Comparison of ENCODE assay signal across 9 mouse cellular contexts in genomic region chr17:56989467-56990114, GRCm38 (mm10). TPM values are rescaled to one million over a fixed set of nuclear protein-coding genes. Genes with fewer than 3 reads are reported as not detected.
DNase-seq lines count a peak whose midpoint lies in the region; ATAC-seq and TF ChIP-seq lines count a peak whose summit lies in the region.
"Had no signal": no experiment of that assay in that cellular context is flagged by ENCODE, and none has a peak within 500 bp of the region (broad histone marks: within the 10 kb centered on the region; RNA-seq: fewer than 3 reads in every experiment).

No protein-coding gene starts in this region.

- peak; percentile 71 for TF ChIP-seq POLR2A in cortical plate, adult 2 months (IDR thresholded peaks at IDR 0.05; ENCODE audit: extremely low read depth, insufficient read depth, low read length)

- 2% methylated on average over 25 of the region's 25 CpGs for WGBS in heart, embryonic 16.5 days
- 1% methylated on average over 25 of the region's 25 CpGs for WGBS in macrophage (ENCODE audit: missing documents)

- H3K4me3 ChIP-seq in E14TG2a.4 (replicated peaks; ENCODE audit: low read length) (peak overlapping the region; percentile 98), macrophage (ENCODE audit: inconsistent target) (peak overlapping the region; percentile 91)
- H3K4me3 ChIP-seq in cortical plate, adult 2 months (ENCODE audit: insufficient read depth, low read length): peak overlapping the region; percentile 62
- H3K4me3 ChIP-seq in heart, embryonic 16.5 days (ENCODE audit: low read length): peak overlapping the region; percentile 90
- peak overlapping the region; percentile 83 for H3K4me3 ChIP-seq in left cerebral cortex, adult 2 months

- peak overlapping the region; percentile 74 for H3K9ac ChIP-seq in heart, embryonic 16.5 days (ENCODE audit: low read length)

- H3K79me2 ChIP-seq in macrophage (ENCODE audit: inconsistent target): peaks cover 17% of the 10 kb centered on the region

- peak overlapping the region; percentile 10; the same call in 1 of the 2 replicates for H3K27ac ChIP-seq in cortical plate, adult 2 months (ENCODE audit: insufficient read depth, low read length)
- peak overlapping the region; percentile 81 for H3K27ac ChIP-seq in heart, embryonic 16.5 days (ENCODE audit: low read length)
- H3K27ac ChIP-seq in left cerebral cortex, adult 2 months: peak overlapping the region; percentile 90
- peak overlapping the region; percentile 58 for H3K27ac ChIP-seq in macrophage

- H3K4me2 ChIP-seq in heart, embryonic 16.5 days (ENCODE audit: low read depth, low read length): peak overlapping the region; percentile 92

- intact Hi-C loops in left cerebral cortex, adult 2 months (cut with DNase I): loop anchor here (1.0 to 10.0 kb wide), 6 partner anchors 22 to 345 kb away; partner anchors contain the start of genes Gm17949, Gpr108, Gtf2f1 and Mllt1

- H3K36me3 ChIP-seq in E14TG2a.4 (ENCODE audit: insufficient read depth, low read length) (peaks cover 38% of the 10 kb centered on the region), macrophage (ENCODE audit: inconsistent target) (peaks cover 20% of the 10 kb centered on the region; the same call in 1 of the 2 replicates)
- peaks cover 19% of the 10 kb centered on the region for H3K36me3 ChIP-seq in heart, embryonic 16.5 days (ENCODE audit: control insufficient read depth, insufficient read depth)

- no peaks in the 10 kb centered on the region for H3K9me3 ChIP-seq in E14TG2a.4 (ENCODE audit: low read length)
- H3K9me3 ChIP-seq in heart, embryonic 16.5 days (replicated peaks; ENCODE audit: control insufficient read depth, low read length): no peaks in the 10 kb centered on the region

- peak; percentile 92 for ATAC-seq in heart, embryonic 16.5 days (replicated peaks; ENCODE audit: extremely low read depth, insufficient read depth, low FRiP score)

- peak; percentile 79 for DNase-seq in adrenal gland, postnatal 10 days
- no peak for DNase-seq in adrenal gland, adult 2 months
- DNase-seq in left cerebral cortex, adult 2 months (ENCODE audit: extremely low spot score in 1 of 2, low spot score in 2 of 2): peak in 1 of 2 experiments; percentile 79
- peak; percentile 70 for DNase-seq in right cerebral cortex, postnatal 4 days

- peaks cover 45% of the 10 kb centered on the region for H3K4me1 ChIP-seq in E14TG2a.4 (replicated peaks; ENCODE audit: low read depth, low read length)
- peaks cover 4% of the 10 kb centered on the region for H3K4me1 ChIP-seq in cortical plate, adult 2 months (ENCODE audit: control insufficient read depth, insufficient read depth, low read length)
- peaks cover 6% of the 10 kb centered on the region for H3K4me1 ChIP-seq in heart, embryonic 16.5 days (ENCODE audit: control insufficient read depth, insufficient read depth, low read length)

- H3K27me3 ChIP-seq in E14TG2a.4 (ENCODE audit: insufficient read depth, low read length): no peaks in the 10 kb centered on the region
- no peaks in the 10 kb centered on the region for H3K27me3 ChIP-seq in heart, embryonic 16.5 days (ENCODE audit: control insufficient read depth, insufficient read depth, low read length)

- TF ChIP-seq CTCF in E14TG2a.4 (conservative IDR thresholded peaks at IDR 0.05; ENCODE audit: low read length): no peak
- TF ChIP-seq CTCF in cortical plate, adult 2 months (IDR thresholded peaks at IDR 0.05; ENCODE audit: extremely low read depth, insufficient read depth, low read length): no peak
- no peak for TF ChIP-seq CTCF in left cerebral cortex, adult 2 months (IDR thresholded peaks at IDR 0.05)

RNA-seq across cellular contexts. Expression of gene Clpp, which starts 0.5 kb away (rescaled TPM):
- 10 to 100 TPM; 95.9 TPM for total RNA-seq in adrenal gland, postnatal 10 days (2021)
- 100 to 1,000 TPM; 118 to 140 TPM for total RNA-seq in adrenal gland, adult 2 months (2021)
- 378 and 412 TPM in 2 replicates for polyA plus RNA-seq in adrenal gland, adult 2 months (2012; rRNA removed)
- 139 and 146 TPM in 2 replicates for polyA plus RNA-seq in cortical plate, adult 2 months (2012; rRNA removed)
- 117 and 129 TPM in 2 replicates for polyA plus RNA-seq in heart, embryonic 16.5 days (2015; fragmentation: Nextera tagmentation; extraction: Ambion mirVana)
- total RNA-seq in left cerebral cortex, adult 2 months (2021): 10 to 100 TPM; 62.4 to 64.7 TPM
- total RNA-seq in macrophage (2018; cell fraction: chromatin; rRNA removed): 10 to 100 TPM in 8 of 26 experiments, 1 to 10 TPM in 18; 1.3 to 17.7 (median 7.0) TPM
- total RNA-seq in macrophage (2018; cell fraction: cytosol; rRNA removed): 10 to 100 TPM; 15.9 to 37.3 (median 25.7) TPM
- total RNA-seq in macrophage (2018; cell fraction: nucleus; rRNA removed): 10 to 100 TPM in 12 of 26 experiments, 1 to 10 TPM in 14; 3.8 to 24.7 (median 9.7) TPM
- 20.0 to 37.4 TPM (median 21.4 TPM) in 3 replicates for polyA plus RNA-seq in macrophage (2018)

RNA-seq across cellular contexts. Expression of gene Alkbh7, which starts 7.5 kb away (rescaled TPM):
- 10 to 100 TPM; 63.6 to 68.9 TPM for total RNA-seq in adrenal gland, postnatal 10 days (2021)
- 10 to 100 TPM; 58.3 to 81.0 TPM for total RNA-seq in adrenal gland, adult 2 months (2021)
- polyA plus RNA-seq in adrenal gland, adult 2 months (2012; rRNA removed): 182 and 186 TPM in 2 replicates
- 32.1 and 35.4 TPM in 2 replicates for polyA plus RNA-seq in cortical plate, adult 2 months (2012; rRNA removed)
- 56.4 and 59.6 TPM in 2 replicates for polyA plus RNA-seq in heart, embryonic 16.5 days (2015; fragmentation: Nextera tagmentation; extraction: Ambion mirVana)
- 10 to 100 TPM; 22.8 to 26.9 TPM for total RNA-seq in left cerebral cortex, adult 2 months (2021)
- 1 to 10 TPM in 20 of 26 experiments, under 1 TPM in 1, not detected in 5; 0.96 to 6.6 (median 3.0) TPM for total RNA-seq in macrophage (2018; cell fraction: chromatin; rRNA removed)
- 10 to 100 TPM; 10.8 to 19.7 (median 14.4) TPM for total RNA-seq in macrophage (2018; cell fraction: cytosol; rRNA removed)
- 10 to 100 TPM in 1 of 26 experiments, 1 to 10 TPM in 25; 1.4 to 12.8 (median 4.0) TPM for total RNA-seq in macrophage (2018; cell fraction: nucleus; rRNA removed)
- polyA plus RNA-seq in macrophage (2018): 3.6 to 20.7 TPM (median 11.8 TPM) in 3 replicates

RNA-seq across cellular contexts. Expression of gene Acer1, which starts 7.7 kb away (rescaled TPM):
- not detected for total RNA-seq in adrenal gland, postnatal 10 days (2021)
- under 1 TPM in 1 of 2 experiments, not detected in 1; 0.23 TPM for total RNA-seq in adrenal gland, adult 2 months (2021)
- 0.42 and 0.51 TPM in 2 replicates for polyA plus RNA-seq in adrenal gland, adult 2 months (2012; rRNA removed)
- polyA plus RNA-seq in cortical plate, adult 2 months (2012; rRNA removed): not detected in 2 replicates
- 0.05 TPM in 1 of 2 replicates, not detected in the other for polyA plus RNA-seq in heart, embryonic 16.5 days (2015; fragmentation: Nextera tagmentation; extraction: Ambion mirVana)
- not detected for total RNA-seq in left cerebral cortex, adult 2 months (2021)
- not detected for total RNA-seq in macrophage (2018; cell fraction: chromatin; rRNA removed)
- total RNA-seq in macrophage (2018; cell fraction: cytosol; rRNA removed): not detected
- not detected for total RNA-seq in macrophage (2018; cell fraction: nucleus; rRNA removed)
- polyA plus RNA-seq in macrophage (2018): not detected in 3 replicates
- total RNA-seq: layer of hippocampus, adult 18-20 months had no signal

RNA-seq across cellular contexts. Expression of gene Pspn, which starts 10.2 kb away (rescaled TPM):
- under 1 TPM; 0.87 to 0.97 TPM for total RNA-seq in adrenal gland, postnatal 10 days (2021)
- not detected for total RNA-seq in adrenal gland, adult 2 months (2021)
- polyA plus RNA-seq in adrenal gland, adult 2 months (2012; rRNA removed): 1.9 TPM in 2 replicates
- not detected in 2 replicates for polyA plus RNA-seq in cortical plate, adult 2 months (2012; rRNA removed)
- polyA plus RNA-seq in heart, embryonic 16.5 days (2015; fragmentation: Nextera tagmentation; extraction: Ambion mirVana): 0.34 TPM in 1 of 2 replicates, not detected in the other
- total RNA-seq in left cerebral cortex, adult 2 months (2021): not detected
- not detected for total RNA-seq in macrophage (2018; cell fraction: chromatin; rRNA removed)
- not detected for total RNA-seq in macrophage (2018; cell fraction: cytosol; rRNA removed)
- total RNA-seq in macrophage (2018; cell fraction: nucleus; rRNA removed): not detected
- polyA plus RNA-seq in macrophage (2018): not detected in 3 replicates
- total RNA-seq: layer of hippocampus, adult 18-20 months had no signal

RNA-seq across cellular contexts. Expression of gene Gtf2f1, which starts 21.5 kb away (rescaled TPM):
- total RNA-seq in adrenal gland, postnatal 10 days (2021): 10 to 100 TPM; 43.0 to 44.8 TPM
- 10 to 100 TPM; 55.8 to 57.3 TPM for total RNA-seq in adrenal gland, adult 2 months (2021)
- 23.8 and 28.5 TPM in 2 replicates for polyA plus RNA-seq in adrenal gland, adult 2 months (2012; rRNA removed)
- polyA plus RNA-seq in cortical plate, adult 2 months (2012; rRNA removed): 73.3 and 80.0 TPM in 2 replicates
- polyA plus RNA-seq in heart, embryonic 16.5 days (2015; fragmentation: Nextera tagmentation; extraction: Ambion mirVana): 44.1 and 45.6 TPM in 2 replicates
- 10 to 100 TPM; 61.0 to 61.2 TPM for total RNA-seq in left cerebral cortex, adult 2 months (2021)
- 100 to 1,000 TPM in 8 of 26 experiments, 10 to 100 TPM in 18; 60.9 to 228 (median 74.7) TPM for total RNA-seq in macrophage (2018; cell fraction: chromatin; rRNA removed)
- 10 to 100 TPM; 51.6 to 83.7 (median 61.4) TPM for total RNA-seq in macrophage (2018; cell fraction: cytosol; rRNA removed)
- total RNA-seq in macrophage (2018; cell fraction: nucleus; rRNA removed): 100 to 1,000 TPM in 2 of 26 experiments, 10 to 100 TPM in 24; 40.4 to 118 (median 50.7) TPM
- 63.3 to 154 TPM (median 75.9 TPM) in 3 replicates for polyA plus RNA-seq in macrophage (2018)

Comparison
In these comparisons a context has a peak if more than half of its experiments do, and no peak if none do; other contexts are left out.
1. H3K27ac ChIP-seq: peak in every context shown above with its lines; median percentile 90 in left cerebral cortex, adult 2 months; 81 in heart, embryonic 16.5 days; 58 in macrophage; 10 in cortical plate, adult 2 months.